Mouse (Mus musculus) heart, embryonic 11.5 days (tissue): ENCODE data around the gene Nt5c2. TPM values are rescaled to one million over a fixed set of nuclear protein-coding genes. Genes with fewer than 3 reads are reported as not detected.

Experiments
- ATAC-seq: fragments of 200-750 bp; cut with Nextera tagmentation; replicated peaks from 2 replicates; pipeline ENCODE4 v1.8.0; 2017; ENCODE audit warnings: moderate library complexity; ENCODE audit not compliant: insufficient number of reproducible peaks, low FRiP score, low TSS enrichment
- H3K27ac ChIP-seq: fragments of 300-500 bp; sonication (generic); 2 replicates; pipeline ENCODE4 v1.5.1; 2014; ENCODE audit warnings: mild to moderate bottlenecking, low read depth, low read length
- H3K27me3 ChIP-seq: fragments of 300-500 bp; sonication (generic); 2 replicates; pipeline ENCODE4 v1.6.1; 2014; ENCODE audit warnings: mild to moderate bottlenecking, low read length, mixed read lengths; ENCODE audit not compliant: control insufficient read depth, insufficient read depth
- H3K36me3 ChIP-seq: fragments of 300-500 bp; sonication (generic); 2 replicates; pipeline ENCODE4 v1.6.1; 2014; ENCODE audit warnings: mild to moderate bottlenecking, low read length, moderate library complexity, mixed read lengths; ENCODE audit not compliant: control insufficient read depth, insufficient read depth
- H3K4me1 ChIP-seq: fragments of 300-500 bp; sonication (generic); 2 replicates; pipeline ENCODE4 v1.6.1; 2014; ENCODE audit warnings: low read length; ENCODE audit not compliant: control insufficient read depth, insufficient read depth
- H3K4me2 ChIP-seq: fragments of 300-500 bp; sonication (generic); 2 replicates; pipeline ENCODE4 v1.6.1; 2014; ENCODE audit warnings: mild to moderate bottlenecking, moderate library complexity
- H3K4me3 ChIP-seq: fragments of 300-500 bp; sonication (generic); 2 replicates; pipeline ENCODE4 v1.5.1; 2014; ENCODE audit warnings: low read depth, low read length
- H3K9ac ChIP-seq: fragments of 300-500 bp; sonication (generic); 2 replicates; pipeline ENCODE4 v1.6.1; 2014; ENCODE audit warnings: mild to moderate bottlenecking, low read depth, low read length, moderate library complexity
- H3K9me3 ChIP-seq: fragments of 300-500 bp; sonication (generic); replicated peaks from 2 replicates; pipeline ENCODE4 v1.6.1; 2016; ENCODE audit warnings: low read length; ENCODE audit not compliant: control insufficient read depth
- WGBS: fragments of 180-500 bp; shearing (Covaris S2); extraction: QIAGEN DNeasy Blood & Tissue Kit; methylation state at CpG from one replicate; pipeline ENCODE4 v1.1.7; 2014; ENCODE audit not compliant: insufficient replicate concordance; 5-methylcytosine and 5-hydroxymethylcytosine counted together
- polyA plus RNA-seq: library from polyadenylated mRNA; unstranded; fragments of >200 nt; fragmentation: Nextera tagmentation; extraction: Ambion mirVana; gene quantifications from 2 replicates; pipeline ENCODE4 v1.2.1, GENCODE M21; 2014

The Nt5c2 gene
- polyA plus RNA-seq, 1 experiment from 2014 or later = 82.3 TPM

DNA sequence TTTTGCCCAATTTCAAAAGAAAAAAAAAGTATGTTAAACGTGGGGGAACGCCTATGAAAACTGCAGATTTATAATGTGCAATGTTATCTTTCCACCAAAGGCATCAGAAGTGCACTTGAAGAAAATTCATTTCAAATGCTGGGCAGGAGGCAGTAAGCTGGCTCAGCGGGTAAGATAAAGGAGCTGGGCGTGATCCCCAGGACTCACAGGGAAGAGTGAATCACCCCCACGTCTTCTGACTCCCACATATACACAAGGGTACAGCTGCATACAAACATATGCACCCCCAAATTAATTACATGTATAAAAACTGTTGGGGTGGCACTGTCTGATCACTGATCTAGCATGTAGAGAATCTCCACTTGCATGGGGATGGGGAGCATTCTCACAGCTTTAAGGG lies 82.3 kb downstream of the Nt5c2 start:
- Histone ChIP-seq H3K27me3 (no peaks in the 10 kb centered on the region), H3K9ac (no peak overlapping the region), H3K27ac (no peak overlapping the region), H3K4me3 (no peak overlapping the region), H3K4me2 (no peak overlapping the region), H3K9me3 (no peaks in the 10 kb centered on the region), H3K4me1 (peaks cover 24% of the 10 kb centered on the region), H3K36me3 (no peaks in the 10 kb centered on the region)
- ATAC-seq = no peak
- WGBS = 75% methylated on average over 5 of the region's 5 CpGs

DNA sequence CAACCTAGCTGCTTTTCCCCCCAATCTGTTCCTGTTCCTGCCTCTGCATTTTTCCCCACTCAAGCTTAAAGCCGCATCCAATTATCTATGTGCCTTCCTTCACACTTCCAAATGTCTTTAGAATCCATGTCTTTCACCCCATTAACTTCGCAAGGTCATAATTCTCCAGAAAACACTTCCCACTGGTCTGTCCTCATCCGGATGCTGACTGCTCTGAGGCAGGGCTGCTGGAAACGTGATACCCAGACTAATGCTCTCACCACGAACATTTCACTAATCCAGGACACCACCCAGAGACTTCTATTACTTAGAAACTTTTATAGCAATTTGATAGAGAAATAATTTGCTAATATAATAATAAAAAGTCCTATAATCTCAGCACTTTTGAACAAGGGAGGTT lies 84.9 kb downstream of the Nt5c2 start:
- no peak overlapping the region for H3K9ac ChIP-seq
- peak overlapping the region; percentile 31; the same call in 1 of the 2 replicates for H3K27ac ChIP-seq
- no peak for ATAC-seq
- WGBS = 78% methylated on average over 5 of the region's 5 CpGs
- no peaks in the 10 kb centered on the region for H3K27me3 ChIP-seq
- H3K4me1 ChIP-seq = peaks cover 30% of the 10 kb centered on the region
- no peak overlapping the region for H3K4me2 ChIP-seq
- H3K36me3 ChIP-seq = no peaks in the 10 kb centered on the region
- no peak overlapping the region for H3K4me3 ChIP-seq
- H3K9me3 ChIP-seq = no peaks in the 10 kb centered on the region

DNA sequence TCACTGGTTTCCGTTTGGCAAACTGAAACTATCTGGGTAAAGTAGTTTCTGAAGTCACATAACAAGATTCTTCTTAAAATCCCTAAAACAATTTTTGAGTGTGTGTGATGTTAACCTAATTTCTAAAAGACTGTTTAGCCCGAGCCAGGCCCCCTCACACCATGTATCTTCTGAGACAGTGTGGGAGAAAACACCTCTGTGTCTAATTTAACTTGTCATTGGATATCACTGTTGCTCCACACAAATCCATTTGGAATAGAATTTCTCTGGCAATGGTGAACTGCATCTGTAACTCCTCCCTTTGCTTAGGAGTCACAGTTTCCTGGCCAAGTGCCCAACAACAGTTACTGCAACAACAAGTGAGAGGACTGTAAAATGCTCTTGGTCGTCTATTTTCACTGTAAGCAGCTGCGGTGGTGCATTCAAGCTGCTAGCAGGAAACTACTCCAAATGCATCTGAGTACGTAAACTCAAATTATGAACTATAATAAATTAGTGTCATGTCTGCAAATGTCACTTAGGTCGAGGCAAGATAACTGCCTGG lies 85.8 kb downstream of the Nt5c2 start:
- no peak for ATAC-seq
- H3K9ac ChIP-seq = no peak overlapping the region
- WGBS = 54% methylated on average over 6 of the region's 6 CpGs
- no peaks in the 10 kb centered on the region for H3K27me3 ChIP-seq
- H3K4me3 ChIP-seq = no peak overlapping the region
- H3K4me1 ChIP-seq = peaks cover 30% of the 10 kb centered on the region
- H3K9me3 ChIP-seq = no peaks in the 10 kb centered on the region
- H3K4me2 ChIP-seq = no peak overlapping the region
- H3K36me3 ChIP-seq = no peaks in the 10 kb centered on the region
- H3K27ac ChIP-seq = peak overlapping the region; percentile 31

DNA sequence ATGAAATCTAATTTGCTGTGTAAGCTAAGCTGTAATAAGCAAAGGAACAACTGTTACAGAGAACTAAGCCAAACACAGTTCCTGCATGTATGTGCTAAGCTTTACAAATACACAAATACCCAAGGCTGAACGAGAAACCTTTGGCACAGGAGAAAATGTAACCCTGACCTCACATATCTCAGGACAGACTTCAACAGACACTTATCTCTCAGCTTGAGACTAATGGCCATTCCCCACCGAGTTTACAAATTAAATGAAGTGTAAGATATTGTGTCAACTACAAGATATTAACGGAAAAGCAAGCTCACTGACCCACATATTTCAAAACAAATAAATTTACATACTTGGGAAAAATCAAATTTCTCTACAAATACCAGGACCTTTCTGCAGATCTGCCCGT lies 86.8 kb downstream of the Nt5c2 start:
- no peaks in the 10 kb centered on the region for H3K9me3 ChIP-seq
- no peak overlapping the region for H3K4me3 ChIP-seq
- WGBS = 45% methylated on average over 4 of the region's 4 CpGs
- no peak overlapping the region for H3K9ac ChIP-seq
- no peaks in the 10 kb centered on the region for H3K27me3 ChIP-seq
- H3K4me1 ChIP-seq = peaks cover 26% of the 10 kb centered on the region
- no peak for ATAC-seq
- H3K36me3 ChIP-seq = no peaks in the 10 kb centered on the region
- H3K27ac ChIP-seq = no peak overlapping the region
- H3K4me2 ChIP-seq = no peak overlapping the region

DNA sequence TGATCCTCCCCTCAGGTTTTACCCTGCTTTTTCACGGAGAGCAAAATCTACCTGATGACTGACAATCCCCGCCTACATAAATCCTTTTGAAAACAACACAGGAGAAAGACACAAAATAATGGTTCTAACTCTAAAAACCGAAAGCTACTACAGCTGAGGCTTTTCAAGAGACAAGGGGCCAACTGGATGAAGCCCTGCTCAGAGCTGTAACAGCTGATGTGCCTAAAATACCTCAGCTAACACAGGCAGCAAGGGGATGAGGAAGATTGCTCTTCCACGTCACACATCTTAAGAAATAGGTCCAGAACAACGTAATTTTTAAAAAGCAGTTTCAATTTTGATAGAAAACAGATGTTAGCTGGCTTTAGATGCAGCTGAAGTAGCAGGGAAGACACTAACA lies 88.0 kb downstream of the Nt5c2 start:
- 46% methylated on average over 5 of the region's 5 CpGs for WGBS
- Histone ChIP-seq H3K4me2 (no peak overlapping the region), H3K36me3 (no peaks in the 10 kb centered on the region), H3K9ac (0 out of 2 replicates have a peak overlapping the region, but pooled peaks have one; percentile 36), H3K27me3 (no peaks in the 10 kb centered on the region), H3K27ac (peak overlapping the region; percentile 31; the same call in 1 of the 2 replicates), H3K4me3 (no peak overlapping the region), H3K4me1 (peaks cover 23% of the 10 kb centered on the region), H3K9me3 (no peaks in the 10 kb centered on the region)
- ATAC-seq = no peak

DNA sequence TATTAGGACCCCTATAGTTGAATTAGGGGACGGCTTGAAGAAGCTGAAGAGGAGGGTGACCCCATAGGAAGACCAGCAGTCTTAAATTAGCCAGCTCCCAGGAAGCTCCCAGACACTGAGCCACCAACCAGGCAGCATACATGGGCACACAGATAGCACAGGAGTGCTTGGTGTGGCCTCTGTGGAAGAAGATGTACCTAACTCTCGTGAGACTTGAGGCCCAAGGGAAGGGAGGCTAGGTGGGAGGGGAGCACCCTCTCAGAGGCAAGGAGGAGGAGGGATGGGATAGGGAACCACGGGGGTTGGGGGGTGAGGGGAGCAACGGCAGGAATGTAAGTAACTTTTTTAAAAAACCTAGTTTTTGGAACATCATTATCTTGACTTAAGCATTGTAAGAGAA lies 88.6 kb downstream of the Nt5c2 start:
- Histone ChIP-seq H3K4me1 (peaks cover 23% of the 10 kb centered on the region), H3K36me3 (no peaks in the 10 kb centered on the region), H3K27ac (no peak overlapping the region), H3K9ac (no peak overlapping the region), H3K27me3 (no peaks in the 10 kb centered on the region), H3K4me3 (no peak overlapping the region), H3K9me3 (no peaks in the 10 kb centered on the region), H3K4me2 (no peak overlapping the region)
- ATAC-seq = no peak
- WGBS = 50% methylated on average over 4 of the region's 4 CpGs

DNA sequence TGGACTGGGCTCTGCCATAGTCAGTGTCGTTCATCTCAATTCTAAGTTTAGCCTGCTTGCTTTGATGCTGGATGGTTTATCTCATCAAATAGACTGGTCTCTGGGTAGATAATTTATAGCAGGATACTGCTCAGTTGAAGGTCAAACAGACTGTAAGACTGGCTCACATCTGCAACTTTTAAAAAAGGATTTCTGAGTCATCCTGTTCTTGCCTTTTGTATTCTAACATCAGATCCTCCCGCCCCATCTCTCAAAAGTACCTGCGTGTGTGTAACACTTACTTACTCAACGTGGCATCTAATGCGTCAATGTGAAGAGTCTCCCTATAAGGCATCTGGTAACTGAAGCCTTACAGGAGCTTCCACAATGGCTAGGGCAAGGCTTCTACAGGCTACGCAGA lies 94.4 kb downstream of the Nt5c2 start:
- WGBS = 74% methylated on average over 6 of the region's 6 CpGs
- Histone ChIP-seq H3K4me2 (no peak overlapping the region), H3K4me1 (no peaks in the 10 kb centered on the region), H3K27me3 (no peaks in the 10 kb centered on the region), H3K4me3 (no peak overlapping the region), H3K9me3 (no peaks in the 10 kb centered on the region), H3K36me3 (no peaks in the 10 kb centered on the region), H3K9ac (no peak overlapping the region), H3K27ac (no peak overlapping the region)
- no peak for ATAC-seq

DNA sequence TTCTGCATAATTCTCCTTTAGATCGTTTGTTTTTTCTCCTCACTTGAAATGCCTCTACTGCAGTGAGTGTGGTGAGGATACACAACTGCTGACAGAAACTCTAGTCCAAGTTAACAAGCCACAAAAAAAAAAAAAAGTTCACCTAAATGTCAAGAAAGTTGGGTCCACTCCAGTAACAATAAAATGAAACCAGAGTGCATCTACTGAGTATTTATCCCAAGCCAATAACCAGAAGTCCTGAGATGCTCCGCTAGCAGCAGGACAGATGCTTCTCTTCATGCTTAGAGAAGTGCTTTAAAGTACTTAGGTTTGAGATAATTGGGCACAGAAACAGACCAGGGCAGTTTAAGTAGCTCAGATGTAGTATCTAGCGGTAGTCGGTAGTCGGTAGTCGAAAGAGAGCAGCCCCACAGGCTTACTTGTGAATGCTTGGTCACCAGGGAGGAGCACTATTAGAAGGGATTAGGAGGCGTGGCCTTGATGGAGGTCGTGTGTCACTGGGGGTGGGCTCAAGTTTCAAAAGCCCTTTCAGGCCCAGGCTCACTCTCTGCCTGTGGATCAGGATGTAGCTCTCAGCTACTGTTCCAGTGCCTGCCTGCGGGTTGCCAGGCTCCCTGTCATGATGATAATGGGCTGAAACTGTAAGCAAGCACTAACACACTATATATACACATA lies 99.4 kb downstream of the Nt5c2 start:
- Histone ChIP-seq H3K36me3 (no peaks in the 10 kb centered on the region), H3K4me3 (no peak overlapping the region), H3K27ac (peak overlapping the region; percentile 35; the same call in 1 of the 2 replicates), H3K27me3 (no peaks in the 10 kb centered on the region), H3K4me2 (no peak overlapping the region), H3K9ac (no peak overlapping the region), H3K4me1 (no peaks in the 10 kb centered on the region), H3K9me3 (no peaks in the 10 kb centered on the region)
- ATAC-seq = no peak
- WGBS = 68% methylated on average over 9 of the region's 9 CpGs

DNA sequence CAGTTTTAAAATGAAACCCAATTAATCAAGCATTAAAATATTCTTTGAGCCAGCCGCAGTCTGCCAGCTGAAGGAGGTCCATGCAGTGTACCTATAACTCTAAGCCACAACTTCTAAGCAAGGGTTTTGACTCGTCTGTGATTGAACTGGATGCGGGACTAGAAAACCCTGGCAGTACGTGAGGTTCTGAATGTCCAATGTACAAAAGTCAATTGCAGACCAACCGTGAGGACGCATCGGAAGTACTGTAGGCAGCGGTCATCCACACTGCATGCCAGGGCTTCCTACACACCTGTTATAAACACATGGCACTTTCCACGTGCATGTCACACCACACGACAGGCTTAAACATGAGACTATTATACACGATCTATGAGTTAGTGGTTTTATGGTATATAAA lies 101.3 kb downstream of the Nt5c2 start:
- ATAC-seq = no peak
- H3K4me2 ChIP-seq = no peak overlapping the region
- 91% methylated on average over 11 of the region's 11 CpGs for WGBS
- no peaks in the 10 kb centered on the region for H3K36me3 ChIP-seq
- no peak overlapping the region for H3K4me3 ChIP-seq
- no peaks in the 10 kb centered on the region for H3K9me3 ChIP-seq
- no peaks in the 10 kb centered on the region for H3K27me3 ChIP-seq
- H3K4me1 ChIP-seq = peaks cover 3% of the 10 kb centered on the region; the same call in 1 of the 2 replicates
- no peak overlapping the region for H3K9ac ChIP-seq
- H3K27ac ChIP-seq = no peak overlapping the region
